Mouse (Mus musculus) neural tube, embryonic 12.5 days (tissue): ENCODE measurements at regions not wholly inside any gene's neighbourhood (a gene's known extent, or its start where the extent isn't known, plus 50 kb on each side); places are given as distances from the start of the nearest gene placed in this dataset.

ENCODE experiments used
- ATAC-seq: fragments of 200-750 bp; cut with Nextera tagmentation; 2 replicates; pipeline ENCODE4 v1.8.0; 2017; ENCODE audit warnings: low read depth, mild to moderate bottlenecking, moderate TSS enrichment, moderate library complexity; ENCODE audit not compliant: low FRiP score
- H3K27ac ChIP-seq: fragments of 300-500 bp; sonication (generic); 2 replicates; pipeline ENCODE4 v1.5.1; 2016
- H3K27me3 ChIP-seq: fragments of 300-500 bp; sonication (generic); replicated peaks from 2 replicates; pipeline ENCODE4 v1.6.1; 2016; ENCODE audit warnings: mild to moderate bottlenecking
- H3K36me3 ChIP-seq: fragments of 300-500 bp; sonication (generic); 2 replicates; pipeline ENCODE4 v1.6.1; 2016; ENCODE audit warnings: mild to moderate bottlenecking
- H3K4me1 ChIP-seq: fragments of 300-500 bp; sonication (generic); 2 replicates; pipeline ENCODE4 v1.6.1; 2016
- H3K4me2 ChIP-seq: fragments of 300-500 bp; sonication (generic); replicated peaks from 2 replicates; pipeline ENCODE4 v1.6.1; 2016; ENCODE audit warnings: mild to moderate bottlenecking
- H3K4me3 ChIP-seq: fragments of 300-500 bp; sonication (generic); 2 replicates; pipeline ENCODE4 v1.5.1; 2016
- H3K9ac ChIP-seq: fragments of 300-500 bp; sonication (generic); 2 replicates; pipeline ENCODE4 v1.6.1; 2016; ENCODE audit warnings: mild to moderate bottlenecking
- H3K9me3 ChIP-seq: fragments of 300-500 bp; sonication (generic); 2 replicates; pipeline ENCODE4 v1.6.1; 2016; ENCODE audit warnings: mild to moderate bottlenecking
- WGBS: fragments of 180-500 bp; shearing (Covaris S2); methylation state at CpG from one replicate; pipeline ENCODE4 v1.1.7; 2016; 5-methylcytosine and 5-hydroxymethylcytosine counted together

DNA sequence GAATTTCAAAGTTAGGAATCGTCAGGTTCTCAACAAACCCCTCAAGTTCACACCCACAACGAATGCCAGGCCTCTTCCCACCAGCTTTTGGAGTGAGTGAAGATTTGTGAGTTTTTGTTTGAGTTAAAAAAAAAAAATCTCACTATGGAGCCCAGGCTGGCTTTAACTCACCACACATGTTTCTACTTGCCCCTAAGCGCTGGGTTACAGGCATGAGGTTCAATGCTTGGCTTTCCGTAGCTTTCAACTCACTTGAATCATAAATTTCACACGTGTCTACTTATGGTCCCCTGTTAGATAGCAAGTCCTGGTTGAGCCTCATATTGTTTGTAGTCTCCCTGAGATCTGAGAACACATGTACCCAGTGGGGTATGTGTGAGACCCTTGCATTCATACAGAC is 122.8 kb upstream of the Efna5 start:
- Histone ChIP-seq H3K9me3 (no peaks in the 10 kb centered on the region), H3K4me3 (no peak overlapping the region)
- WGBS: 72% methylated on average over 5 of the region's 5 CpGs

DNA sequence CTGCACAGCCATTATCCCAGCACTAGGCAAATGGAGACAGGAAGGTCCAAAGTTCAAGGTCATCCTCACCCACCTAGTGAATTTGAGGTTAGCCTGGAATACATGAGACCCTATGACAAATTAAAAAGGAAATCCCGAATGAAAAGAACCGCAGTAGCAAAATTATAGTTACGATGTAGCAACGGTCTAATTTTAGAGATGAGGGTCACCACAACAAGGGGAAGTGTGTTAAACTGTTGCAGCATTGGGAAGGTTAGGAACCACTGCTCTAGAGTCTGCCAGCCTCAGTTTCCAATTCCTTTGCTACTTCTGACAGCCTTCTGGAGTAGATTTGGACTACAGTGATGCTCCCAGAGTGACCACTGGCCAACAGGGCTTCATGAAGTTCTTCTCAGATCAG is 121.6 kb upstream of the Efna5 start:
- no peak for ATAC-seq
- WGBS: 96% methylated on average over 4 of the region's 4 CpGs
- Histone ChIP-seq H3K27me3 (no peaks in the 10 kb centered on the region), H3K4me2 (no peak overlapping the region), H3K36me3 (no peaks in the 10 kb centered on the region), H3K4me3 (no peak overlapping the region), H3K27ac (no peak overlapping the region), H3K9ac (no peak overlapping the region), H3K4me1 (no peaks in the 10 kb centered on the region), H3K9me3 (no peaks in the 10 kb centered on the region)

More for the DNA sequence above, 122.8 kb upstream of the Efna5 start:
- H3K4me1 ChIP-seq: no peaks in the 10 kb centered on the region; the same call in 1 of the 2 replicates
- no peak for ATAC-seq
- H3K9ac ChIP-seq: no peak overlapping the region
- H3K36me3 ChIP-seq: no peaks in the 10 kb centered on the region
- no peaks in the 10 kb centered on the region for H3K27me3 ChIP-seq
- no peak overlapping the region for H3K4me2 ChIP-seq
- H3K27ac ChIP-seq: no peak overlapping the region

DNA sequence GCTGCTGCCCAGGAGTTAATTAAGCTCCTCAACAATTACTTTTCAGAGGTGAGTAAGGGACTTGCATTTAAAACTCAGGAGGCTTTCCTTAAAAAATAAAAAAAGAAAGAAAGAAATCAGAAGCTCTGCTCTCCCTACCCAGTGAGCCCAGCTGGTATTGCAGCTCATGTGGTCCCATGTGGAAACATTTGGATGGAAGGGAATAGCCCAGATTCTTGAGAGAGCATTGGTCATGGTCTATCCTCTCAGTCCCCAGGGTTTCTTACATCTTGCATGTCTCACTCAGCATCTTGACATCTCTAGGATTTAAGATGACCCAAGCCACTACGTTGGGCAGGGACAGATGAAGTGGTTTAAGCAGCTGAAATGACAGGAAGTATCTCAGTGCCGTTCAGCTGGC is 120.8 kb upstream of the Efna5 start:
- no peak for ATAC-seq
- H3K4me2 ChIP-seq: no peak overlapping the region
- no peaks in the 10 kb centered on the region for H3K9me3 ChIP-seq
- no peaks in the 10 kb centered on the region for H3K4me1 ChIP-seq
- no peak overlapping the region for H3K27ac ChIP-seq
- no peak overlapping the region for H3K9ac ChIP-seq
- H3K27me3 ChIP-seq: no peaks in the 10 kb centered on the region
- H3K4me3 ChIP-seq: no peak overlapping the region
- no peaks in the 10 kb centered on the region for H3K36me3 ChIP-seq
- 46% methylated on average over 2 of the region's 2 CpGs for WGBS

DNA sequence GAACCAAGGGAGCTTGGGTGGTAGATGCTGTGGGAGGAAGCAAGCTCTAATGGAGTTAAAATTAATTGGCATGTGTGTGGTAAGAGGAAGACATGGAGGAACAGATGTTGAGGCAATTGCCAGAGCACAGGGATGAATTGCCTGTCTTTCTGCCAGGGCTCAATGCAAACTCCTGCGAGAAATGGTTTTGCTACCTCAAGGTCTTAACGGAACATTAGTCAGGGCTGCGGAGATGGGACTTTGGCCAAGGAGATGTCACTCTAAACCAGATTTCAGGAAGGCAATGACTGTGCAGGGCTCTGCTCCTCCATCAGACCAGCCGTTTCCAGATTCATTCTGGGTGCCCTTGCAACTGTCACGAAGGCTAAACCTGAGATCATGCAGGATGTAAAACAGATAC is 116.6 kb upstream of the Efna5 start:
- WGBS: 93% methylated on average over 5 of the region's 5 CpGs
- H3K4me2 ChIP-seq: no peak overlapping the region
- no peak for ATAC-seq
- no peak overlapping the region for H3K9ac ChIP-seq
- no peaks in the 10 kb centered on the region for H3K36me3 ChIP-seq
- H3K27me3 ChIP-seq: no peaks in the 10 kb centered on the region
- no peak overlapping the region for H3K4me3 ChIP-seq
- no peaks in the 10 kb centered on the region for H3K4me1 ChIP-seq
- no peaks in the 10 kb centered on the region for H3K9me3 ChIP-seq
- H3K27ac ChIP-seq: no peak overlapping the region

DNA sequence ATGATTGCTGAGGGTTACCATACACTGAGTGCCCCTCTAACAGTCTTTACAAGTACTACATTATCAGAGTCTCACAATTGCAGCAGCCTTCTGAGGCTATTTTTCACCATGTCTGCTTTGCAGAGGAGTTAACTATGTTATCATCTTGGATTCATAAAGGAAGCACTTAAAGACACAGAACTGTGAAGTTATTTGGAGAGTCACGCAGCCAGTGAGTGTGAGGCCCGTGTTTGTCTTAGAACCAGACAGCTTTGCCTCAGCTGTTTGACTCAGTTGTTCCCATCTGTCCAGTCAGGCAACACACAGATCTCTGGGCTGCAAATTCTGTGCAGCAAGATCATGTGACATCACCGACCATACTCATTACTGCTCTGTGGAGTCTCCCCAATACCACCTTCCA is 114.2 kb upstream of the Efna5 start:
- H3K9me3 ChIP-seq: no peaks in the 10 kb centered on the region
- H3K9ac ChIP-seq: no peak overlapping the region
- no peak overlapping the region for H3K4me2 ChIP-seq
- H3K4me3 ChIP-seq: no peak overlapping the region
- no peak overlapping the region for H3K27ac ChIP-seq
- no peaks in the 10 kb centered on the region for H3K4me1 ChIP-seq
- no peak for ATAC-seq
- H3K27me3 ChIP-seq: no peaks in the 10 kb centered on the region
- no peaks in the 10 kb centered on the region for H3K36me3 ChIP-seq
- 81% methylated on average over 3 of the region's 3 CpGs for WGBS

DNA sequence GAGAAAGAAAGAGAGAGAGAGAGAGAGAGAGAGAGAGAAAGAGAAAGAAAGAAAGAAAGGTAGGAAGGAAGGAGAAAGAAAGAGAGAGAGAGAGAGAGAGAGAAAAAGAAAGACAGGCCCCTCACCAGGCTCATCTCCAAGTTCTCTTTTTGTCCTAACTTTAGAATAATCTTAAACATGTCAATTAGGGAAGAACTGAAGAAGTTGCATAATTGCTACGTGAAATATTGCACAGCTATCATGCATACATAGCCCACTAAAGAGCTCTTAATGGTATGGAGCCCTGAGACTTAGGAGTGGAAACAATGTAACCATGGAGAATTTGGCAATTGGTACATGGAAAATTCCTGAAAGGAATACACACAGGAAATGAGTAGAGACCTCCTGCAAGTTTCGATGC is 111.9 kb upstream of the Efna5 start:
- H3K36me3 ChIP-seq: no peaks in the 10 kb centered on the region
- no peaks in the 10 kb centered on the region for H3K9me3 ChIP-seq
- 87% methylated on average over 2 of the region's 2 CpGs for WGBS
- H3K4me1 ChIP-seq: no peaks in the 10 kb centered on the region
- H3K27ac ChIP-seq: no peak overlapping the region
- H3K9ac ChIP-seq: no peak overlapping the region
- no peaks in the 10 kb centered on the region for H3K27me3 ChIP-seq
- H3K4me2 ChIP-seq: no peak overlapping the region
- no peak overlapping the region for H3K4me3 ChIP-seq
- no peak for ATAC-seq

DNA sequence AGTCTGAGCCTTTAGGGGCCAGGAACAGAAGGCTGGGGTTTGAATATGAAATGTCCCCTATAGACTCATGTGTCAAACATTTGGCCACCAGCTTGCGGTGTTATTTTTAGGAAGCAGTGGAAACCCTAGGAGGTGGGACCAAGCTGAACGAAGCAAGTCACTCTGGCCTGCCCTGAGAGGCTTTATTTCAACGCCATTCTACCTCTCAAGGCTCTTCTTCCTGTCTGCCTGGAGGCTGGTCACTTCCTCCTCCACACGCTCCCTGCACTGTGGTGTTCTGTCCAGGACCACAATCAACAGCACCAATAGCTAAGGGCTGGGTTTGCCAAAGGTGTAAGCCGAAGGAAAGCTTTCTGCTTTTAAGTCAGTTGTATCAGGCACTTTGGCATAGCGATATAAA is 105.2 kb upstream of the Efna5 start:
- no peaks in the 10 kb centered on the region for H3K36me3 ChIP-seq
- H3K27me3 ChIP-seq: no peaks in the 10 kb centered on the region
- no peaks in the 10 kb centered on the region for H3K9me3 ChIP-seq
- ATAC-seq: no peak
- no peak overlapping the region for H3K27ac ChIP-seq
- H3K4me1 ChIP-seq: 0 out of 2 replicates have a peak, but pooled peaks cover 1% of the 10 kb centered on the region
- no peak overlapping the region for H3K4me3 ChIP-seq
- no peak overlapping the region for H3K9ac ChIP-seq
- WGBS: 74% methylated on average over 6 of the region's 6 CpGs
- no peak overlapping the region for H3K4me2 ChIP-seq

DNA sequence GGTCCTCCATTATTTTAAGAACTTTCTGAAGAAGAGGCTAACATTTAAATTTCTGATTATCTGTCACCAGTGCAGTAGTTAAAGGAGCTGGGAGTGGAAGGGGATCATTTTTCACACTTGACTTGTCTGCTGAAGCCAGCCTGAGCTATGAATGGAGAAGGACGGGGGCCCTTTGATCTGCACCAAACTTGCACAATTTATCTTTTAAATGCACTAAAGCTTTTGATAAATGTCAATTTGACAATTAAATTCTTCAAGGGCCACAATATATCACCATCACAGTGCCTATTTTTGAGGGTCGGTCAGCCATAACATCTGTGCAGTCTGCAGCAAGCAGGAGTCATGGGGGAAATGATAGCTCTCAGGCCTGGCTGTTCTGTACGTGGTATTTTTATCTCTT is 99.2 kb upstream of the Efna5 start:
- Histone ChIP-seq H3K9me3 (no peaks in the 10 kb centered on the region), H3K4me2 (no peak overlapping the region), H3K36me3 (no peaks in the 10 kb centered on the region), H3K4me3 (no peak overlapping the region), H3K9ac (no peak overlapping the region), H3K27me3 (no peaks in the 10 kb centered on the region), H3K4me1 (peaks cover 21% of the 10 kb centered on the region), H3K27ac (no peak overlapping the region)
- 8% methylated on average over 3 of the region's 3 CpGs for WGBS
- ATAC-seq: no peak

DNA sequence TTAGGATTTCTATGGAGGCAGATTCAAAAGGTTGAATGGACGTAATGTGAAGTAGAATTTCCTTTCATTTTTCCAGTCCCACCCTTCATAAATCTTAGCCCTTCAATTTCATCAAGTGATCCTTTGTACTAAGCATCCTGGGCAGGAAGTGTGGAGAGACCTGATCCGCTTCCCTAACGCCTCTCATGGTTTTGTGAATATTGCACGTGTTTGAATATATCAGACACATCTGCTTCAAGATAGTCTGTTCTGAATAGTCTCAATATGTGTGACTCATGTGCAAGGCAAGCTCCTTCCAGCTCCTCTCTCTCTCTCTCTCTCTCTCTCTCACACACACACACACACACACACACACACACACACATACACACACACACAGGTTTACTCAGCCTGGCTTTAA is 96.4 kb upstream of the Efna5 start:
- Histone ChIP-seq H3K27me3 (no peaks in the 10 kb centered on the region), H3K27ac (no peak overlapping the region), H3K4me2 (no peak overlapping the region), H3K9me3 (0 out of 2 replicates have a peak, but pooled peaks cover 4% of the 10 kb centered on the region), H3K9ac (no peak overlapping the region), H3K36me3 (no peaks in the 10 kb centered on the region), H3K4me3 (no peak overlapping the region), H3K4me1 (peaks cover 28% of the 10 kb centered on the region)
- WGBS: 33% methylated on average over 4 of the region's 4 CpGs
- ATAC-seq: no peak

DNA sequence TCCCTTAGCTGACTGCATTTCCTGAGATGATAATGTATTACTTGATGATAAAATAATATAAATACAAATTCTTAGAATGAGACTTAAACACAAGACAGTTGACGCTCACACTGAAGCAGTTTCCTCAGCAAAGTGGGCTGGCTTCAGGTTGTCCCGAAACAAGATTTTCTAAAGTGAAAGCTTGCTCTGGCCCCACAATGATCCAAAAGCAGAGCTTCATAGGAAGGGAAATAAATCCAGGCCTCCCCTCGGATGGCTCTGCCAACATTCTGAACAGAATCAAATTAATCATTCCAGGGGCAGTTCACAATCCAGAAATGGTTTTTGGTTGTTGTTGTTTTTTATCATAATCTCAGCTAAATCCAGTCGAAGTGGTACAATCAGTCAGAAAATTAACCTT is 96.0 kb upstream of the Efna5 start:
- no peak overlapping the region for H3K4me2 ChIP-seq
- H3K4me3 ChIP-seq: no peak overlapping the region
- no peaks in the 10 kb centered on the region for H3K36me3 ChIP-seq
- no peaks in the 10 kb centered on the region for H3K27me3 ChIP-seq
- WGBS: 61% methylated on average over 4 of the region's 4 CpGs
- peaks cover 28% of the 10 kb centered on the region for H3K4me1 ChIP-seq
- H3K9ac ChIP-seq: no peak overlapping the region
- 0 out of 2 replicates have a peak, but pooled peaks cover 7% of the 10 kb centered on the region for H3K9me3 ChIP-seq
- ATAC-seq: no peak
- no peak overlapping the region for H3K27ac ChIP-seq

DNA sequence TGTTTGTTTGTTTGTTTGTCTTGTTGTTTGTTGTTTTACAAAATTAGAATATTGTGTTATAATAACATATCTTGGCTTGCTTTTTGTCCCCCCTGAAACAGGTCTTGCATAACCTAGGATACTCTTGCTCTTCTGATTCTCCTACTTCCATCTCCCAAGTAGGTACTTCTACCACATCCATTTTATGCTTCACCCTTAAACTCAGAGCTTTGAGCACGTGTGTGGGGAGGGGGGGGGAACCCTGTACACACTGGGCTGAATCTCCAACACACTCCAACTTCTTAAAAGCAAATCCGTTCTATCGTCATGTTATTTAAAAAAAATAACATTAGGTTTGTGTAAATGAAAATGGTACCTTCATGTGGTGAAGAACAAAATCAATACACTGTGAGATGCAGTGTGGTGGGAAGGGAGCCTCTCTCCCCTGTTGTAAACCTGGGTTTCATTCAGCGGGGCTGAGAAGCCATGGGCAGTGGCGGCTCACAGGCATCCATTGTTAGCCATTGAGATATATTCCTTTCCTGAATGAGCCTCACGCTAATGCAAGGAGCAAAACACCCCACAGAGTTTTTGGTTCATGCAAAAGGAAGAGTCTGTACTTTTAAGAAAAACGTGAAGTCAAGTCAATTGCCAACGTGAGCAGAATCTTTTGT is 93.6 kb upstream of the Efna5 start:
- H3K9me3 ChIP-seq: 0 out of 2 replicates have a peak, but pooled peaks cover 10% of the 10 kb centered on the region

DNA sequence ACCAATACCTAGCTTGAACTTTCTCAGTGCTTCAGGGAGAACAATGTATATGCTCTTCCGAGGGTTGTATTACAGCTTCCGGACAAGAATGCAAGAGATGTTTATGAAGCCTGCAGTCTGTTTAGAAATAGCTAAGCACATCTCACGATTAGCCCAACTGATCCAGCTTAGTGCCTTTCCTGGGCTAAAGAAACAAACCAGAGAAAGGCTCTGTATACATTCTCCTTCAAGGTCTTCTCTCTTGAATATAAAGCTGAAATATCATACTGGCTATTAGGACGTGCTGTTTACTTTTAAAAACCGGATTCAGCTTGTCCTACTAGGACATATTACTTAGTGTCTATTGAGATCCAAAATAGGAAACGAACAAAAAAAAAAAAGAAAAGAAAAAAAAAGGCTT is 87.9 kb upstream of the Efna5 start:
- Histone ChIP-seq H3K36me3 (no peaks in the 10 kb centered on the region), H3K9me3 (0 out of 2 replicates have a peak, but pooled peaks cover 10% of the 10 kb centered on the region), H3K4me3 (no peak overlapping the region), H3K27me3 (no peaks in the 10 kb centered on the region), H3K27ac (no peak overlapping the region), H3K4me2 (no peak overlapping the region), H3K9ac (no peak overlapping the region), H3K4me1 (no peaks in the 10 kb centered on the region)
- ATAC-seq: no peak
- 80% methylated on average over 6 of the region's 6 CpGs for WGBS

More for the DNA sequence above, 93.6 kb upstream of the Efna5 start:
- Histone ChIP-seq H3K27ac (no peak overlapping the region), H3K4me1 (peaks cover 18% of the 10 kb centered on the region; the same call in 1 of the 2 replicates), H3K36me3 (no peaks in the 10 kb centered on the region), H3K9ac (no peak overlapping the region), H3K27me3 (no peaks in the 10 kb centered on the region), H3K4me2 (no peak overlapping the region), H3K4me3 (no peak overlapping the region)
- WGBS: 36% methylated on average over 8 of the region's 8 CpGs
- ATAC-seq: peak; percentile 57; the same call in 1 of the 2 replicates

DNA sequence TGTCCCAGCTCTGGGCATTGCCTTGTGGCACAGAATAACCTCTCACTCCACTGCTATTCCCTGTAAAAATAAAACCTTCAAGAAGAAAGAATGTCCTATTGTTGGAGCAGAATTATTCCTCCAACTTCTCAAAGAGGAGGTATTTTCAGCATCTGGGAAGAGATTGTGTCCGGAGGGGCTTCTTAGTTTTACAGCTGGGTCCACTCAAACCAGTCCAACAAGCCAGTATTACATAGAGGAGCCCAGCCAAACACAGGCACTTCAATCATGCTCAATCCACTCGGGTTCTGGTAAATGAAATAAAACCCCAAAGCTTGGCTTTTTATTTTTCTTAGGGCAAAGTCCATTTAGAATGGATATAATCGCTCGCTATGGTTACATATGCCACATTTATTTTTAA is 82.7 kb upstream of the Efna5 start:
- ATAC-seq: no peak
- no peak overlapping the region for H3K4me2 ChIP-seq
- H3K27me3 ChIP-seq: no peaks in the 10 kb centered on the region
- no peaks in the 10 kb centered on the region for H3K36me3 ChIP-seq
- 80% methylated on average over 4 of the region's 4 CpGs for WGBS
- H3K9me3 ChIP-seq: no peaks in the 10 kb centered on the region
- no peaks in the 10 kb centered on the region for H3K4me1 ChIP-seq
- no peak overlapping the region for H3K4me3 ChIP-seq
- no peak overlapping the region for H3K27ac ChIP-seq
- no peak overlapping the region for H3K9ac ChIP-seq
